Mouse (Mus musculus): ENCODE measurements at regions not wholly inside any gene's neighbourhood (a gene's known extent, or its start where the extent isn't known, plus 50 kb on each side); places are given as distances from the start of the nearest gene placed in this dataset.

DNA sequence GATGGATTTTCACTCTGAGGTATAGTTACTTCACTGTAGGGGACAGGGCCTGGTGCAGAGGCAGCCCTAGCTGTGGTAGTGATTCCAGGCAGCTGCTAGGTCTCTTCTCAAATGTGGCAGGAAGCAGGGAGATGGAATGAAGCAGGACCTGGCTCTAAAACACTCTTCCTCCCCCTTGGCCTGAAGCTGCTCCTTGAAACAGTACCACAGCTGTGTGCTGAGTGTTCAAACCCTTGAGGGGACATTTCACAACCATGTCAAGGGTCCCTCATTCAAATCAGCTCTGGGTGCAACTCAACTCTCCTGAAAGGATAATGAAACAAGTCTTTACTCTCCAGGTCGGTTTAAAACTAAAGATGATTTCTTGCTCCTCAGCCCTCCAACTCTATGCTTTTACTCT is 317.6 kb downstream of the Irs2 start:
- Histone ChIP-seq H3K27ac (no peak overlapping the region), H3K36me3 (replicated peaks) (no peaks in the 10 kb centered on the region), H3K4me2 (no peak overlapping the region), H3K9ac (no peak overlapping the region), H3K27me3 (peaks cover 9% of the 10 kb centered on the region; the same call in 1 of the 2 replicates), H3K9me3 (no peaks in the 10 kb centered on the region), H3K4me3 (replicated peaks) (no peak overlapping the region), H3K4me1 (peaks cover 10% of the 10 kb centered on the region)
- no peak for ATAC-seq (ENCODE audit: low FRiP score)
- 79% methylated on average over 1 of the region's 1 CpGs for WGBS

DNA sequence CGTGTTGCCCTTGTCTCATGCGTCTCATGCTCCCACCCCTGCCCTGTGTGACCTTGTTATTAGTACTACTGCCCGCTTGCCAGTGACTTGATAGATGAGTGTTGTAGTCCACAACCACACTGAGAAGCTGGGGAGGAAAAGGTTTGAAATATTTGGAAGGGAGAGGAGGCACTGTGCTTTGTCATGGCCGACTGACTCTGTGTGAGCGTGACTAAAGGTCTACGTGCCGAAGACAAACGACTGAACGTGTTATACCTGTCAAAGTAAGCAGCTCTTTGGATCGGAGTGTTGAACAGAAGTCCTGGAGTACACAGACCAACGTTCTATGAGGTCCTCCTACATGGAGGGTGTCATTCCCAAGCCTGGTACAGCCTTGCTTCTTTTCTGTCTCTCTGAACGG is 318.4 kb downstream of the Irs2 start:
- ATAC-seq (ENCODE audit: low FRiP score) = no peak
- 89% methylated on average over 12 of the region's 12 CpGs for WGBS
- Histone ChIP-seq H3K4me3 (replicated peaks) (no peak overlapping the region), H3K36me3 (replicated peaks) (no peaks in the 10 kb centered on the region), H3K27me3 (peaks cover 9% of the 10 kb centered on the region; the same call in 1 of the 2 replicates), H3K4me1 (peaks cover 10% of the 10 kb centered on the region), H3K4me2 (no peak overlapping the region), H3K9ac (no peak overlapping the region), H3K9me3 (no peaks in the 10 kb centered on the region), H3K27ac (no peak overlapping the region)

DNA sequence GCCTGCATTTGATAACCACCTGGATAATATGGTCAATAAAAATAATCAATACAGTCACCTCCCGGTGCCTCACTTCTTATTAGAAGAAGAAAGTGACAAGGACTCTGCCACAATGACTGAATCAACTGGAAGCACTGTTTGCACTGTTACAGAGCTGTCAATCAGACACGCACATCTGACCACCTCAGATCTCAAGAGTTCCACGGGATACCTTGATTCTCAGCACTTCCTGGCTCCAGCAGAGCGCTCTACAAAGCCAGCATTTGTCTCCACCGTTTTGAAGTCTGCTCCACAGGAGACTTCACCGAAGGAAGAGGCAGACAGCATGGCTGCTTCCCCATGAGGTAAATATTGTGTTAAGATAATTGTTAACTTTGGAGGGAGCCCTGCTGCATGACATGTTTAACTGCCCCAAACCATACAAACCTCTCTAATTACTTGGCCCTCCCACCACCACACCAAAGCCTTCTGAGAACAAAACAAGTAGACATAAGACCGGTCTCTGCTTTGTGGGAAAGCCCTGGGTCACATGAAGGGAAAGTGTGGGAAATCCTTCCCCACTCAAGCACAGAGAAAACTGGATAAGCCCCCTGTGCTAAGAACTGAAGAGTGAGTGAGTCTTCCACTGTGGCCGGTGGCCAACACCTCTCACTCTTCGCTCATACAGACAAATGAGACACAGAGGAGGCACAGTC is 320.2 kb downstream of the Irs2 start:
- Histone ChIP-seq H3K27ac (no peak overlapping the region), H3K36me3 (replicated peaks) (no peaks in the 10 kb centered on the region), H3K9ac (no peak overlapping the region), H3K9me3 (no peaks in the 10 kb centered on the region), H3K4me3 (replicated peaks) (no peak overlapping the region), H3K4me2 (no peak overlapping the region), H3K27me3 (peaks cover 19% of the 10 kb centered on the region), H3K4me1 (peaks cover 10% of the 10 kb centered on the region)
- WGBS = 27% methylated on average over 9 of the region's 9 CpGs
- ATAC-seq (ENCODE audit: low FRiP score) = no peak; the same call in 1 of the 2 replicates
